Mouse (Mus musculus) adrenal gland, adult 8-10 months (tissue): ENCODE data around the gene Dmbt1. TPM values are rescaled to one million over a fixed set of nuclear protein-coding genes. Genes with fewer than 3 reads are reported as not detected.
"Not testable (repeated sequence)": the region's sequence is repeated elsewhere in the genome, so short reads cannot be mapped to it uniquely, and the experiment has no call there.

ENCODE experiments used
- DNase-seq: peaks from one replicate; pipeline ENCODE4 v3.0.0; 2022
- total RNA-seq, 4 experiments: library from RNA; stranded (reverse); gene quantifications; 2 replicates each; pipeline ENCODE4 v1.2.4; 2022

Gene Dmbt1
- total RNA-seq = not detected

DNA sequence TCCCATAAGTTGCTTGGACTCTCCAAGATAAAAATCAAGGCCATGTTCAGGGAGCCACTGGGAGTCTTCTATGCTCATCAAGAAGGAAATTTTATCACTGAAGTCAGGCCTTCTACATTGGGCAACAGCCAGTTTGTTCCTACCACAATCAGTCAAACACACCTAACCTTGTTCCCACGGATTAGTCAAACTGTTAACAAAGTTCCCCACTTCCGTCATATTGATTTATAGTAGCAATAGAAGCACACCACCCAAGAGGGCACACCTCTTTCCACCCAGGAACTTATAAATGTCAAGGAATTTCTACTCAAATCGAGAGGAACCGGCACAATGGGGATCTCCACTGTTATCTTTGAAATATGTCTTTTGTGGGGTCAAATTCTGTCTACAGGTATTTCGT, at the start of gene Dmbt1:
TSS of gene Dmbt1 (plus strand) at position 299 of the 400 bp plus-strand sequence.
- DNase-seq = no peak

DNA sequence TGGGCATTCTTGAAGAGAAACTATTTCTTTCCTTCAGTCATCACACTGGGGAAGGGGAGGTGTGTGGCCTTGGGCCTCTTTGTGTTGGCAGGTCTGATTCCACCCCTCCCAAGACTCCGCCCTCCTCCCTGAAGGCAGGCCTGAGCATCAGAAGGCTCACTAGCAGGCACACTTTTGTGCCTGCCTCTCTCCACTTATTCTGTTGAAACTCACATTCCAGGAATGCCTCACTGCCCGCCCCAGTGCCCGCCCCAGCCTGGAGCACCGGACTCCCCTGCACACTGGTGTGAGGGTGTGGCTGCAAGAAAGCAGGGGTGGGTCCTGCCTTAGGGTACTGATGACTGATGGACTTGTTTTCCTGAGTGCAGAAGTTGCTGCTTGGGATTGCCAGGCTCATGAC, 49.5 kb upstream of the Dmbt1 start:
- no peak for DNase-seq

DNA sequence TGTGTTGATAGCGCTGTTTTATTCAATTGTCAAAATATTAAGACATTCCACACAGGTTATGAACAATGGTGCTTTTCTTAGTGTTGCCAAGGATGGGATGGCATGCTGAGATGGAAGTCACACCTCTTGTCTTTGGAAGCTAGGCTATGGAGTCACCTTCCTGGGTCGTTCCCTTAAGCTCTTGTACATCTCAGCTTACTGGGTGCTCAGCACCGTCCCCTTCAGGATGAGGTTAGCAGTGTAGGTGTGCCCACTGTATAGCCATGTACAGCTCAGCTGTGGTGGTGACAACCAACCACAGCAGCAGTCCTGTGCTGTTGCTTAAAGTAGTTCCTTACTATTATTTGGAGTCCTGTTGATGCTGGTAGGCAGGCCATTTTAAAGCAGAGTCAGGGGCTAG, 49.0 kb upstream of the Dmbt1 start:
- no peak for DNase-seq

DNA sequence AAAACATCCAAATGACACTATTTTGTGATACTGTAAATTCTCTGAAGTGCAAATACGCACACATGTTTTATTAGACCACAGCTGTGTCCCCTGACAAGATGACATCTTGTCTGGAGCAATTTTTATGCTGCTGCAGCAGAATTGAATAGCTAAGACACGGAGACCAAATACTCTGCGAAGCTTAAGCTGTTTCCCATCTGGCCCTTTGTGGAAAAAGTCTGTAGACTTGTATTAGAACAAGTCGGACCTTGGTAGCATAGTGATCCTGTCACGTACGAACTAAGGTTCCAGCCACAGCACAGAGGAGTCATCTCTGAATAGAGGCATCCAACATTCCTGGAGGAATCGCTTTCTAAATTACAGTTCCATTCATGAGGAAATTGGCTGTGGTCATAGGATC, 47.6 kb upstream of the Dmbt1 start:
- no peak for DNase-seq

DNA sequence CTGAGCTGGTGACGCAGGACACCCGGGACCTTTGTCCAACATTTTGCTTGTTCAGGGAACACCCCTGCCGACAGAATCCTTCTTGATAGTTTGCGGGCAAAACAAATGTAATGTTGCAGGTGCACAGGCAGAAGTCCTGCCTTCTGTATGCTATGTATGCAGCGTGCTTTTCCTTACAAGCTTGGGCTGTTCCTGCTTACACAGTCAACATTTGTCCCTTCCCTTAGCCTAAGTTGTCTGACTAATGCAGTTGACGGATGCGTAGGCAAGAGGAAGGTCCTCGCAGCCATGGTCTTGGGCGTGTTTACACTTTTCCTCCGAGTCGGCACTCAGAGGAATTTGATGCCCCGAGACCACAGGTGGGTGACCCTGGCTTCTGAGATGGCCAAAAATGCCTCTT, 46.7 kb upstream of the Dmbt1 start:
- DNase-seq = no peak

DNA sequence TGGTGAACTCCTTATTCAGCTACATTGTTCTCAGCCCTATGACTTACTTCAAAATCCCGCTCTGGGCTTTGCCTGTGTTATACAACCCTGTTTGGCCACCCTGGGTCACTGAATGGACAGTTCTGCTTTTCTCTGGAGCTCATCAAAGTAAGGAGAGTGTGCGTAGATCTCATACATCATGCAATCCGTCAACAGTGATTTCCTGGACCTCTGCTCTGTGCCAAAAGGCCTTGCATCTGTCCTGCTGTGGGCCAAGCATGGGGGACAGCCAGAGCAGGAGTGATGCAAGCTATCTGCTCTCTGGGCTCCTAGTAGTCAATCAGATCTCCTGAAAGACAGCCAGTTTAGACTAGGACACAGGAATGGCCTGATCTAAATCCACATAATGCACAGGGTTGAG, 46.1 kb upstream of the Dmbt1 start:
- DNase-seq = peak; percentile 62

DNA sequence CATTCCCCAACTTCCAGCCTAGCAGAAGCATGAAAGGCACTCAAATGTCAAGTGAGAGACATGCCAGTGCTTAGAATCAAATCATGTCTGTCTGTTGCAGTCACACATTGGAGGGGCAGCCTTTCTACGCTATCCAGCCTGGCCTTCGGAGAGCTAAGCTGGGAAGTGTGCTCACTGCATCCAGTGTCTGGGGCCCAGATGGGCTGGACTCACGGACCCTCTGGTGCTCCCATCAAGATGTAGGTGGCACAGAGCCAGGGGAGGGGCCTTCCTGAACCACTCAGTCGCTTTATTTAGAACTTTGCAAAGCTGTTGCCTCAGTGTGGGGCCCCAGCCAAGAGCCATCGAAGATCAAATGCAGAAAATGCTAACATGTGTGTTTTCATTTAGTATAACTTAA, 43.7 kb upstream of the Dmbt1 start:
- DNase-seq = no peak

DNA sequence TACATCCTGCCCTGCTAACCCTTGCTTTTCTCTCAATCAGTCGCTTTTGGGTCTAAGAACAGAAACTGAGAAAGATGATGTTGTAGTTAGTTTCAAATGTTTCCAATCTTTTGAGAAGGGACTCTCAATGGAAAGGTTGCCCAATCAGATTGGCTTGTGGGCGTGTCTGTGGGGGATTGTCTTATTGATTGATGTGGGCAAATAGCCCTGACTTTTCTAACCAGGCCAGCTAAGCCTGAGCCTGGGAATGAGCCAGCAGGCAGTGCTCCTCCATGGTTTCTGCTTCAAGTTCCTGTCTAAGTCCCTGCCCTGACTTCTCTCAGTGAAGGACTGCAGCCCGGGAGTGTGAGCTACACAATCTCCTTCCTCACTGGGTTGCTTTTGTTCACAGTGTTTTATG, 42.5 kb upstream of the Dmbt1 start:
- DNase-seq = no peak

DNA sequence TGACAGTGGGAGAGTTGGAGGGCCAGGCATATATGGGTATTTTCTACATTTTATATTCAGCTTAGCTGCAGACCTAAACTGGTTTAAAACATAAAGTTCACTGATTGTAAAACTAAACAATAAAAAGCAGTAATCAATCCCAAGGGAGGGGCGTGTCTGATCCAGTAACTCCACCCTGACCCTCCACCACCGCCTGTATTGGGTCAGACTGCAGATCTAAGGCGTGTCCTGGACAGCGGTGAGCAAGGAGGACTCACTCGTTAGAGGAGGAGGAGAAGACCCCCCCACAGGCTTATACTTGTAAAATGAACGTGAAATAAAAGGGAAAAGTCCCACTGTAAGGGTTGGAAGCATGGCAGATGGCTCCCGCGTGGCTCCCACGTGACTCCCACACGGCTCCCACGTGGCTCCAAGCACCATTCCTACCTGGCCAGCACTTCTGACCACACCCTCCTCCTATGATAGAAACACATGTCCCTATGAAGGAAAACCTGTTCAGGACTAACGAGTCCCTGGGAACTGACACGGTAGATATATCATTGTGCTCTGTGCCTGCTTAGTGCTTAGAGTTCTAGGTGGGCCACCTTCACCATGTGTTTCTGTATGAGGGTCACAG, 40.6 kb upstream of the Dmbt1 start:
- DNase-seq = no peak

DNA sequence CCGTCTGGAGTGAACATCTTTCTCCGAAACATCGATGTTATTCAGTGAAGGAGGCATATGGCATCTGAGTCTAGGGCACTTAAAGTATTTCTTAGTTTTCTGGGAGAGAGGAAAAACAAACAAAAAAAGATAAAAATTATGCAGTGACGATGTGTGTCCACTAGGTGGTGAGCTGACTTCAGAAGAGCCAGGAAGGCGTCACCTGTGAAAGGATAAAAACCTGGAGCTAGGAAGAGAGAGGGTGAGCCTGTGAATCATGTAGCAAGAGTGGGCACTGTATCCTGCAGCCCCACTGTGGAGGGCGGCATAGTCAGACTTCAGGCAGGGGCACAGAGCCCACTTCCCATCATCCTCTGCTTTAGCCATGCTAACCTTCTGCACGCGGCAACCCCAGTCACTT, 37.9 kb upstream of the Dmbt1 start:
- no peak for DNase-seq

DNA sequence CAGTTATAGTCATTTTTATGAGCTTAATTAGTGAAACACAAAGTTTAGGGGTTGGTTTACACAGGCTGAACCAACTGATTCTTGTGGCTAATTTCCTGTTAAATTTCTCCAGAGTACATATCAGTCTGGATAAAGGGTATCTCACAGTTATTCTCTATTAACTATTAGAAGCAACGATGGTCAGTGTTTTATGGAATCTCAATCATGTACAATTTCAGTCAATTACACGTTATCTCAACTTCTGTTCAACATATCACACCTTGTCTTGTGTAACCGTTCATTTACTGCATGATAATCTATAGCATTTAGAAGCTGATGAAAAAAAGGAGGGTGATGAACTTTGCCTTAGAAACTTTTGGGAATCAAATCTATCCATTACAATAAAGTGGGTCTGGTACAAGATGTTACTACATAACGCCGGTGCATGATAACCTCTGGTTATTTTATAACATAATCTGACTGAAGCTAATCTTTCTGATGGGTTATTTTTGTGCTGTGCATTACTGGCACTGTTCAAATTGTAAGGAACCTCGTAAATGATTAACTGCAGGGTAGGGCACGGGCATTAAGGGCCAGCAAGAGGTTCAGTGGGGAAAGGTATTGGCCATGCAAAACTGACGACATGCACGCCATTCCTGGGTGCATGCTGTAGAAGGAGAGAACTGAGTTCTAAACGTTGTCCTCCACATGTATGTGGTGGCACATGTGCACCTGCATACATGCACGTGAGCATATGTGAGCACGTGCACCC, 29.7 kb upstream of the Dmbt1 start:
- no peak for DNase-seq

DNA sequence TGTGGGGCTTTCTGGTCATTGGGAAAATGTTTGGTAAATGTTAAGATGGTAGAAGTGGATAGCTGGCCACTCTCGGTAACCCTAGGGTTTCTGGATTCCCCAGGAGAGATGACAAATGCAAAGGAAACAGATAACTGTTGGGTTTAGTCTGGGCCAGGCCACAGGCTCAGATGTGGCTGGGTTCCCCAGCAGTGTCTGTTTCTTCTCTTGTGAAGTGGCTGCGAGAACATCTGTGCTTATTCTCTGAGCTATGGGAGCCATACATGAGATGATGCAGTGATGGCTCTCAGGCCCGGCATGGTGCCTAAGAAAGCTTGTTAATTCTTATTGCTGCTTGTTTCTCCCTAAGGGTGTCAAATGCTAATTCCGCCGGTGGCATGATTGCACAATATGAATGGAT, 27.8 kb upstream of the Dmbt1 start:
- no peak for DNase-seq

DNA sequence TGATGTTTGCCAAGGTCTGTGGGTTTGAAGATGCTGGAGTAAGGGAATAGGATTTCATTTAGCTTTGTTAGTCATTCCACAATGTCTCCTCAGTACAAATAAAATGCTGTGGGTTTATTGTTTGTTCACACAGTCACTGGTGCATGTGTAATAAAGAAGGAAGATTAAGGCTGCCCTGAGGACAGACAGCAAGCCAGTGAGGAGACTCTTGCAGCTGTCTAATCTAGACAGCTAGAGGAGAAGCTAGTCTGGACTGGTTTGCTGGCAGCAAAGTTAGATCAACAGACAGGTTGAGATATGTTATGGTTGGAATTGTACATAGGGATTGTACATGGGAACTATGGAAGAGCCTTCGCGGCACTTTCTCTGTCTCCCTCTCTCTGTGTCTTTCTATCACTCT, 24.6 kb upstream of the Dmbt1 start:
- DNase-seq = no peak

DNA sequence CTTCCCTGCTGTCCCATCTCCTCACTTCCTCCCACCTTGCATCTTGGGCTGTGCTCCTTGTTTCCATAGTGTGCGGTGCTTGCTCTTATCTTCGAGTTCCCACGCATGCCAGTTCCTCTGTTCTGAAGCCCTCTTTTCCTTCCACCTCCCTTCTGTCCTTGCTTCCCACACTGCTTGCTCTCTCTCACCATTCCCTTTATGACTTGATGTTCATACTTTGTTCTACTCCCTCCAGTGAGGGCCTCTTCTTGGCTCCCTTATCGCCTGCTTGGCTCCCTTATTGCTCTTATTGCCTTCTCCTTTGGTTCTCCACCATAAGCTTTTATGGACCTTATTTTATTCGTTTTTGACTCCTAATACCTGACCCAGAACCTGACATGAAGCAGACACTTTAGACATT, 22.7 kb upstream of the Dmbt1 start:
- no peak for DNase-seq

DNA sequence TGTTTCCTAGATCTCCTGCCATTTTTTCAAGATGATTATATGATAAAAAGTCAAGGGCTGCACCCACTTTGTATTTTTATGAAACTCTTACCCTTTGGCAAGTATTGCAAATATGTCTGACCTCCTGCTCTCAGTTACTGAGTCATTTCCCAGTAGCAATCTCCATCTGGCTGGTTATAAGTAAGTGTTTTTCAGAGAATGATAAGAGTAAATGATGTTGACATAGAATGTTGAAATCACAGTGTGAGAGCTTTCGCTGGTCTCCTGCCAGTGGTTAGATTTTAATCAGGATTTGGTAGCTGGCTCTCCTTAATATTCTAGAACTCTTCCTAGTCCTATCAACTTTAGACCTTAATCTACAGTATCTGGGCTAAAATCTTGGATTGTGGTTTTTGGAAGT, 20.0 kb upstream of the Dmbt1 start:
- peak; percentile 5 for DNase-seq

DNA sequence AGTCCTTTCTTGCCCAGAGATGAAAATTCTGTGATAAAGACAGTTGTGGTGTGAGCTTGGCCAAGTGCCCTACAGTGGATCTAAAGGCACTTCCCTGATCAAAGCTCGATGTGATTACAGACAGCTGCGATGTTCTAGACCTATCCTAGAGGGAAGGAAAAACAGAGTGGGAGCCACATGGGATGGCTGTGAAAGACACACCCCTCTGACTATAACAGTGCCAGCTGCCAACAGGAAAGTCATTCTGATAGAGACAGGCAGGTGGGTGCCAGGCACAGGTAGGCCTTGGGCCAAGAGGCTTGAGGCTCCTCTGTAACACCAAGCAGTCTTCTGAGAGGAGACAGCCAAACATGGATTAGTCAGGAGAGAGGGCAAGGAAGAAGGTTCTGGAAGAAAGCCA, 12.7 kb upstream of the Dmbt1 start:
- DNase-seq = no peak

DNA sequence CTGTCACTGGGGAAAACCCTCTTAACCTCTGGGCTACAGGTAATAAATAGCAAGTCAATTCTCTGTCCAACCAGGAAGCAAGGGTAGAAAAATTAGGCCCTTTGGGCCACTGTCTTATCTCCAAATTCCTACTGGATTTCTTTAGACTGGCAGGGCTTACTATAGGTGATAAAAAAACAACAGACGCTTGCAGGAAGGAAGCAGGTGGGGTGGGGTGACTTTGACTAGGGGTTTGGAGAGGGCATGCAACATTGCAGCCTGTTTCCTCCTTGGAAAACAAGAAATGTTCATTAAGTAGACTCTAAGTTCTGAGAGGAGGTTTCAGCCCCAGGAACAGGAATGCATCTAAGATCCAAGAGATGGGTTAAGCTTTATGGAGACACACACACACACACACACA, 7.0 kb upstream of the Dmbt1 start:
- DNase-seq = no peak

DNA sequence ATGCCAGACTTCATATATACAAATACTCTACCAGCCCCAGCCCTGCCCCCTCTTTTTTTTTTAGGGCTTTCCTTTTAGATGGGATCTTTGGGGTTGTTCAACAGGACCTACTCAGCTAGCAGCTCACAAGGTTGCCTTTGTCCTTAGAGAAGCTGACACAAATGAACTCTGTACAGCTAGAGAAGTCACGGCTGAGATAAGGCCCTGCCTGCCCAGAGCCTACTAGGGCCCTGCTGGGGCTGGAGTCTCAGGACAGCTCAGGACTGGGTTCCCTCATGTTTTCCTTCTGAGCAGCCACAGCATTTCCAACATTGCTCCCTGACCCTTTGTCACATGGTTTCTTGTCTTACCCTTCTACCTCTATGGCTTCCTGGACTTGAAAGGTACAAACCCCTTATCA, 4.3 kb upstream of the Dmbt1 start:
- no peak for DNase-seq

DNA sequence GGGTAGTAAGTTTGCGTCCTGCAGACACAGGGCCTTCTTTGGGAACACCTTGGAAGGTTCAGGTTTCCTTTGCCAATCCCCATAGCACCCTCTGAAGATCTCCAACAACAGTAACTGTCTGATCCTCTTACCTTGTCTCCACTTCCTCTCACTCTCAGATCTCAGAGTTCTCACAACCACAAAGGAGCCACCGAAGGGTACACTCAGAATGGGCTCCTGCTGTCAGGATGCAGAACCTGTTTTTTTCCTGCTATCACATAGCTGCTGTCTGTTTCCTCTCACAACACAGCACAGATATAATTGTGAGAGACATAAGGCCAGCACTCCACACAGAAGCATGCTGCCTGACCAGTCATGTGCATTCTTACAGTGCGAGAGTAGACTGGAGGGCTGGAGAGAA, 4.5 kb downstream of the Dmbt1 start:
- DNase-seq = no peak

DNA sequence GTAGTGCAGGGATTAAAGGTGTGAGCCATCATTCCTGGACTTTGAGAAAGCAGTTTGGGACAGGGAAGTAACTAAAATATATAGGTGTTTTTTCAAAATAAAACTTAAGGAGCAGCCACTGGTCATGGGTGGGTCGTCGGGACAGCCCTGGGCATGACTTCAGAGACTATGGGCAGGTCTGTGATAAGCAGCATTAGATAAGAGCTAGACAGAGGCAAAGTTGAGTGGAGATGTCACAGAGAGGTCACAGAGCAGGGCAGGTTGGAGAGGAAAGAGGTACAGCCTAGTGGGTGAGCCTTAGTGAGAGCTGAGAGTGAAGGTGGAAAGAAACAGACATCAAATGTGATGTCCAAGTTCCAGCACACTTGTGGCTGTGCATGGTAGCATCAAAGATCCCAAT, 5.2 kb downstream of the Dmbt1 start:
- no peak for DNase-seq

DNA sequence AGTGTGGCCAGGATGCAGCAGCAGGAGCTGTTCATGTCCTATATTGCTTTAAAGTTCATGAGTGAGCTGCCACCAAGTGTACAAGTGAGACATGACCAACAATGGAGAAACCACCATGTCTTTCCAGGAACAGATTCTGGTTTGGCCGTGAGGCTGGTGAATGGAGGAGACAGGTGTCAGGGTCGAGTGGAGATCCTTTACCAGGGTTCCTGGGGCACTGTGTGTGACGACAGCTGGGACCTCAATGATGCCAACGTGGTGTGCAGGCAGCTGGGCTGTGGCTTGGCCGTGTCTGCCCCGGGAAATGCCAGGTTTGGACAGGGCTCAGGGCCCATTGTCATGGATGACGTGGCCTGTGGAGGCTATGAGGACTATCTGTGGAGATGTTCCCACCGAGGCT, 8.9 kb downstream of the Dmbt1 start:
- not testable (repeated sequence) for DNase-seq

DNA sequence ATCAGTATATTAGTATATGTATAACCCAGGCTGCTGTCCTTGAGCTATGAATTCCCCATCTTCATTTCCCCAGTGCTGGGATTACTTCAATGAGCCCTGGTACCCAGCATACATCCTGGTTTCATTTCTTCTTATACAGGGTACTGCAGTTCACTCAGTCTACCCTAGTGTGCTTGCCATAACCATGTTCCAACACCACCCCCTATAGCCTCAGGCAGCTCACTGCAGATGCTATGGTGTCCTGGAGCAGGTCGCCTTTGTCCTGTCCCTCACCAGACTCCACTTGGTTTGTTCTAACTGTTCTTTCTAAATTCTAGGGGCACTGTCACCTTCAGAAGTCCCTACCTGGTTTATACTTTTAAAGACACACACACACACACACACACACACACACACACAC, 10.8 kb downstream of the Dmbt1 start:
- DNase-seq = no peak

DNA sequence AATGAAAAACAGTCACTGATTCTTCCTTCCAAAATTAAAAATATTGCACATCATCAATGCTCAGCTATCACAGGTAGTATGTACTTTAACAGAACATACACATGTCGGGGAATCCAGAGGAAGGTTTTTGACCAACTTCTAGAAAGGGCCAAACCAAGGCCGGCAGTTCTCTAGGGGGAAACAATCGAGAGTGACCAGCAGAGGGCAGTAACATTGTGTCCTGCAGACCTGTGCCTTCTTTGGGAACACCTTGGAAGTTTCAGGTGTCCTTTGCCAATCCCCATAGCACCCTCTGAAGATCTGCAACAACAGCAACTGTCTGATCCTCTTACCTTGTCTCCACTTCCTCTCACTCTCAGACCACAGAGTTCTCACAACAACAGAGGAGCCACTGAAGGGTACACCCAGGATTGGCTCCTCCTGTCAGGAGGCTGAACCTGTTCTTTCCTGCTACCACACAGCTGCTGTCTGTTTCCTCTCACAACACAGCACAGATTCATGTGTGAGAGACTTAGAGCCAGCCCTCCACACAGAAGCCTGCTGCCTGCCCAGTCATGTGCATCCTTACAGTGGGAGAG, 13.5 kb downstream of the Dmbt1 start:
- not testable (repeated sequence) for DNase-seq

DNA sequence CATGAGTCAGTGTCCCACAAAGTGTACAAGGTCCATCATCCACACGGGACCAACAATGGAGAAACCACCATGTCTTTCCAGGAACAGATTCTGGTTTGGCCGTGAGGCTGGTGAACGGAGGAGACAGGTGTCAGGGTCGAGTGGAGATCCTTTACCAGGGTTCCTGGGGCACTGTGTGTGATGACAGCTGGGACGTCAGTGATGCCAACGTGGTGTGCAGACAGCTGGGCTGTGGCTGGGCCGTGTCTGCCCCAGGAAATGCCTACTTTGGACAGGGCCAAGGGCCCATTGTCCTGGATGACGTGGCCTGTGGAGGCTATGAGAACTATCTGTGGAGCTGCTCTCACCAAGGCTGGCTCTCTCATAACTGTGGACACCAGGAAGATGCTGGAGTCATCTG, 18.0 kb downstream of the Dmbt1 start:
- DNase-seq = not testable (repeated sequence)
